Comparison of ENCODE assay signal across 8 mouse cellular contexts in genomic region chr7:46796206-46796679, GRCm38 (mm10). TPM values are rescaled to one million over a fixed set of nuclear protein-coding genes. Genes with fewer than 3 reads are reported as not detected.
DNase-seq lines count a peak whose midpoint lies in the region; ATAC-seq and TF ChIP-seq lines count a peak whose summit lies in the region.

No protein-coding gene starts in this region.

- H3K36me3 ChIP-seq in neural tube, embryonic 11.5 days (ENCODE audit: control insufficient read depth, insufficient read depth, low read length): no peaks in the 10 kb centered on the region
- H3K36me3 ChIP-seq in intestine, embryonic 15.5 days: 0 out of 2 replicates have a peak, but pooled peaks cover 2% of the 10 kb centered on the region
- peaks cover 11% of the 10 kb centered on the region; the same call in 1 of the 2 replicates for H3K36me3 ChIP-seq in midbrain, postnatal 0 days (ENCODE audit: insufficient read depth, low read length)

- H3K9me3 ChIP-seq in neural tube, embryonic 11.5 days (ENCODE audit: control insufficient read depth, low read length): no peaks in the 10 kb centered on the region
- H3K9me3 ChIP-seq in intestine, embryonic 15.5 days: no peaks in the 10 kb centered on the region
- H3K9me3 ChIP-seq in midbrain, postnatal 0 days (ENCODE audit: low read length): no peaks in the 10 kb centered on the region

- under 1% methylated on average over 31 of the region's 31 CpGs for WGBS in cerebellum, adult 2 months
- WGBS in neural tube, embryonic 11.5 days: under 1% methylated on average over 31 of the region's 31 CpGs
- under 1% methylated on average over 31 of the region's 31 CpGs for WGBS in intestine, embryonic 15.5 days
- 1% methylated on average over 27 of the region's 31 CpGs for WGBS in midbrain, postnatal 0 days

- no peak for TF ChIP-seq POLR2A in cerebellum, adult 2 months (IDR thresholded peaks at IDR 0.05; ENCODE audit: borderline replicate concordance, insufficient read depth, low read length)

- H3K27ac ChIP-seq in cerebellum, adult 2 months (ENCODE audit: insufficient read depth, low read length): peak overlapping the region; percentile 76
- no peak overlapping the region for H3K27ac ChIP-seq in neural tube, embryonic 11.5 days (ENCODE audit: low read depth, low read length)
- peak overlapping the region; percentile 45 for H3K27ac ChIP-seq in intestine, embryonic 15.5 days
- peak overlapping the region; percentile 76 for H3K27ac ChIP-seq in midbrain, postnatal 0 days (ENCODE audit: low read depth, low read length)

- no peak for ATAC-seq in neural tube, embryonic 11.5 days (ENCODE audit: insufficient read depth, low FRiP score, low TSS enrichment)
- no peak; the same call in 1 of the 2 replicates for ATAC-seq in intestine, embryonic 15.5 days
- peak; percentile 64 for ATAC-seq in midbrain, postnatal 0 days (ENCODE audit: low FRiP score)

- peak overlapping the region; percentile 91 for H3K4me3 ChIP-seq in cerebellum, adult 2 months (replicated peaks; ENCODE audit: insufficient read depth, low read depth, low read length)
- peak overlapping the region; percentile 90 for H3K4me3 ChIP-seq in neural tube, embryonic 11.5 days (ENCODE audit: low read depth, low read length)
- H3K4me3 ChIP-seq in intestine, embryonic 15.5 days (replicated peaks): peak overlapping the region; percentile 83
- H3K4me3 ChIP-seq in midbrain, postnatal 0 days (ENCODE audit: low read depth, low read length): peak overlapping the region; percentile 94

- H3K27me3 ChIP-seq in cerebellum, adult 2 months (ENCODE audit: control insufficient read depth, insufficient read depth, low read length): no peaks in the 10 kb centered on the region
- no peaks in the 10 kb centered on the region for H3K27me3 ChIP-seq in neural tube, embryonic 11.5 days (ENCODE audit: control insufficient read depth, insufficient read depth, low read length)
- no peaks in the 10 kb centered on the region for H3K27me3 ChIP-seq in intestine, embryonic 15.5 days (replicated peaks)
- no peaks in the 10 kb centered on the region for H3K27me3 ChIP-seq in midbrain, postnatal 0 days (ENCODE audit: insufficient read depth, low read length)

- H3K9ac ChIP-seq in neural tube, embryonic 11.5 days (ENCODE audit: low read length): peak overlapping the region; percentile 85
- peak overlapping the region; percentile 80 for H3K9ac ChIP-seq in intestine, embryonic 15.5 days
- H3K9ac ChIP-seq in midbrain, postnatal 0 days (replicated peaks; ENCODE audit: low read length, poor library complexity, severe bottlenecking): peak overlapping the region; percentile 93

- no peak for DNase-seq in cerebellum, adult 2 months
- DNase-seq in cerebellum, postnatal 14 days: no peak
- DNase-seq in neural tube, embryonic 11.5 days (ENCODE audit: low spot score): no peak
- no peak for DNase-seq in neural tube, embryonic 10.5 days (ENCODE audit: extremely low spot score, low spot score)
- peak; percentile 0 for DNase-seq in midbrain, postnatal 0 days (ENCODE audit: low spot score)
- no peak for DNase-seq in layer of hippocampus, adult 18-20 months (ENCODE audit: low spot score in 2 of 2)
- no peak for DNase-seq in cerebellum, adult 11 months

- H3K4me2 ChIP-seq in neural tube, embryonic 11.5 days (ENCODE audit: low read depth): peak overlapping the region; percentile 78
- peak overlapping the region; percentile 83 for H3K4me2 ChIP-seq in intestine, embryonic 15.5 days (replicated peaks)
- H3K4me2 ChIP-seq in midbrain, postnatal 0 days (ENCODE audit: low read depth, low read length, poor library complexity, severe bottlenecking): peak overlapping the region; percentile 82

- no peaks in the 10 kb centered on the region; the same call in 1 of the 2 replicates for H3K4me1 ChIP-seq in cerebellum, adult 2 months (ENCODE audit: control insufficient read depth, insufficient read depth, low read length)
- peaks cover 8% of the 10 kb centered on the region for H3K4me1 ChIP-seq in neural tube, embryonic 11.5 days (ENCODE audit: control insufficient read depth, insufficient read depth, low read length)
- peaks cover 9% of the 10 kb centered on the region; the same call in 1 of the 2 replicates for H3K4me1 ChIP-seq in intestine, embryonic 15.5 days (replicated peaks)
- peaks cover 15% of the 10 kb centered on the region; the same call in 1 of the 2 replicates for H3K4me1 ChIP-seq in midbrain, postnatal 0 days (ENCODE audit: insufficient read depth, low read length)

- TF ChIP-seq CTCF in cerebellum, adult 2 months (IDR thresholded peaks at IDR 0.05; ENCODE audit: borderline replicate concordance, insufficient read depth, low read depth, low read length): no peak
- TF ChIP-seq CTCF in midbrain, postnatal 0 days (IDR thresholded peaks at IDR 0.05): no peak

RNA-seq across cellular contexts. Expression of gene Gtf2h1, which starts 0.3 kb away (rescaled TPM):
- polyA plus RNA-seq in cerebellum, adult 2 months (2012; rRNA removed): 33.2 and 33.8 TPM in 2 replicates
- polyA plus RNA-seq in neural tube, embryonic 11.5 days (2014; fragmentation: Nextera tagmentation; extraction: Ambion mirVana): 55.0 and 55.9 TPM in 2 replicates
- polyA plus RNA-seq in intestine, embryonic 15.5 days (2015; fragmentation: Nextera tagmentation; extraction: Ambion mirVana): 63.3 and 72.8 TPM in 2 replicates
- total RNA-seq in midbrain, postnatal 0 days (2014; rRNA removed): 32.9 and 50.2 TPM in 2 replicates
- polyA plus RNA-seq in midbrain, postnatal 0 days (2015; fragmentation: Nextera tagmentation; extraction: Ambion mirVana): 36.4 and 38.2 TPM in 2 replicates
- 10 to 100 TPM; 39.7 to 41.8 TPM for total RNA-seq in layer of hippocampus, adult 18-20 months (2021)

RNA-seq across cellular contexts. Expression of gene Hps5, which starts 0.4 kb away (rescaled TPM):
- polyA plus RNA-seq in cerebellum, adult 2 months (2012; rRNA removed): 20.8 and 21.7 TPM in 2 replicates
- 18.0 and 21.7 TPM in 2 replicates for polyA plus RNA-seq in neural tube, embryonic 11.5 days (2014; fragmentation: Nextera tagmentation; extraction: Ambion mirVana)
- 23.2 and 23.3 TPM in 2 replicates for polyA plus RNA-seq in intestine, embryonic 15.5 days (2015; fragmentation: Nextera tagmentation; extraction: Ambion mirVana)
- 16.7 and 24.6 TPM in 2 replicates for total RNA-seq in midbrain, postnatal 0 days (2014; rRNA removed)
- polyA plus RNA-seq in midbrain, postnatal 0 days (2015; fragmentation: Nextera tagmentation; extraction: Ambion mirVana): 8.1 and 9.0 TPM in 2 replicates
- 10 to 100 TPM; 14.4 to 15.1 TPM for total RNA-seq in layer of hippocampus, adult 18-20 months (2021)

RNA-seq across cellular contexts. Expression of gene Saa2, which starts 44.7 kb away (rescaled TPM):
- 0.19 TPM in 1 of 2 replicates, not detected in the other for polyA plus RNA-seq in cerebellum, adult 2 months (2012; rRNA removed)
- polyA plus RNA-seq in neural tube, embryonic 11.5 days (2014; fragmentation: Nextera tagmentation; extraction: Ambion mirVana): 0.88 TPM in 1 of 2 replicates, not detected in the other
- polyA plus RNA-seq in intestine, embryonic 15.5 days (2015; fragmentation: Nextera tagmentation; extraction: Ambion mirVana): 0.30 TPM in 1 of 2 replicates, not detected in the other
- total RNA-seq in midbrain, postnatal 0 days (2014; rRNA removed): not detected in 2 replicates
- polyA plus RNA-seq in midbrain, postnatal 0 days (2015; fragmentation: Nextera tagmentation; extraction: Ambion mirVana): not detected in 2 replicates
- not detected for total RNA-seq in layer of hippocampus, adult 18-20 months (2021)

RNA-seq across cellular contexts. Expression of gene Ldha, which starts 45.0 kb away (rescaled TPM):
- 209 and 227 TPM in 2 replicates for polyA plus RNA-seq in cerebellum, adult 2 months (2012; rRNA removed)
- 1,604 and 1,620 TPM in 2 replicates for polyA plus RNA-seq in neural tube, embryonic 11.5 days (2014; fragmentation: Nextera tagmentation; extraction: Ambion mirVana)
- polyA plus RNA-seq in intestine, embryonic 15.5 days (2015; fragmentation: Nextera tagmentation; extraction: Ambion mirVana): 2,580 and 2,742 TPM in 2 replicates
- total RNA-seq in midbrain, postnatal 0 days (2014; rRNA removed): 341 and 345 TPM in 2 replicates
- polyA plus RNA-seq in midbrain, postnatal 0 days (2015; fragmentation: Nextera tagmentation; extraction: Ambion mirVana): 604 and 701 TPM in 2 replicates
- total RNA-seq in layer of hippocampus, adult 18-20 months (2021): 100 to 1,000 TPM; 296 to 308 TPM

RNA-seq across cellular contexts. Expression of gene Saa1, which starts 53.5 kb away (rescaled TPM):
- 0.15 TPM in 1 of 2 replicates, not detected in the other for polyA plus RNA-seq in cerebellum, adult 2 months (2012; rRNA removed)
- polyA plus RNA-seq in neural tube, embryonic 11.5 days (2014; fragmentation: Nextera tagmentation; extraction: Ambion mirVana): 0.77 and 2.1 TPM in 2 replicates
- 0.42 and 0.77 TPM in 2 replicates for polyA plus RNA-seq in intestine, embryonic 15.5 days (2015; fragmentation: Nextera tagmentation; extraction: Ambion mirVana)
- total RNA-seq in midbrain, postnatal 0 days (2014; rRNA removed): not detected in 2 replicates
- polyA plus RNA-seq in midbrain, postnatal 0 days (2015; fragmentation: Nextera tagmentation; extraction: Ambion mirVana): 0.28 and 0.50 TPM in 2 replicates
- total RNA-seq in layer of hippocampus, adult 18-20 months (2021): not detected
